Mouse (Mus musculus) heart, embryonic 16.5 days (tissue): Measurements from ENCODE around the gene Npr2. TPM values are rescaled to one million over a fixed set of nuclear protein-coding genes. Genes with fewer than 3 reads are reported as not detected.
A peak's percentile ranks its signal among the peaks of the same experiment; 100 is the strongest.

Source experiments
- ATAC-seq: fragments of 200-750 bp; cut with Nextera tagmentation; replicated peaks from 2 replicates; pipeline ENCODE4 v1.8.0; 2017; ENCODE audit warnings: moderate number of reproducible peaks; ENCODE audit not compliant: insufficient read depth, low FRiP score; ENCODE audit errors: extremely low read depth
- H3K27ac ChIP-seq: fragments of 300-500 bp; sonication (generic); 2 replicates; pipeline ENCODE4 v1.5.1; 2014; ENCODE audit warnings: mild to moderate bottlenecking, low read length, control low read depth, moderate library complexity
- H3K27me3 ChIP-seq: fragments of 300-500 bp; sonication (generic); 2 replicates; pipeline ENCODE4 v1.6.1; 2014; ENCODE audit warnings: low read length, mixed read lengths; ENCODE audit not compliant: control insufficient read depth, insufficient read depth
- H3K36me3 ChIP-seq: fragments of 300-500 bp; sonication (generic); 2 replicates; pipeline ENCODE4 v1.6.1; 2014; ENCODE audit not compliant: control insufficient read depth, insufficient read depth
- H3K4me1 ChIP-seq: fragments of 300-500 bp; sonication (generic); 2 replicates; pipeline ENCODE4 v1.6.1; 2014; ENCODE audit warnings: low read length, mixed read lengths; ENCODE audit not compliant: control insufficient read depth, insufficient read depth
- H3K4me2 ChIP-seq: fragments of 300-500 bp; sonication (generic); 2 replicates; pipeline ENCODE4 v1.6.1; 2014; ENCODE audit warnings: low read depth, mild to moderate bottlenecking, control low read depth, low read length
- H3K4me3 ChIP-seq: fragments of 300-500 bp; sonication (generic); 2 replicates; pipeline ENCODE4 v1.5.1; 2014; ENCODE audit warnings: mild to moderate bottlenecking, control low read depth, low read length
- H3K9ac ChIP-seq: fragments of 300-500 bp; sonication (generic); 2 replicates; pipeline ENCODE4 v1.6.1; 2014; ENCODE audit warnings: low read length, control low read depth
- H3K9me3 ChIP-seq: fragments of 300-500 bp; sonication (generic); replicated peaks from 2 replicates; pipeline ENCODE4 v1.6.1; 2016; ENCODE audit warnings: low read length; ENCODE audit not compliant: control insufficient read depth
- WGBS: fragments of 180-500 bp; shearing (Covaris S2); extraction: QIAGEN DNeasy Blood & Tissue Kit; methylation state at CpG from one replicate; pipeline ENCODE4 v1.1.7; 2014; 5-methylcytosine and 5-hydroxymethylcytosine counted together
- polyA plus RNA-seq: library from polyadenylated mRNA; unstranded; fragments of >200 nt; fragmentation: Nextera tagmentation; extraction: Ambion mirVana; gene quantifications from 2 replicates; pipeline ENCODE4 v1.2.1, GENCODE M21; 2015

The Npr2 gene
- polyA plus RNA-seq, 1 experiment from 2014 or later, result 9.1 TPM

DNA sequence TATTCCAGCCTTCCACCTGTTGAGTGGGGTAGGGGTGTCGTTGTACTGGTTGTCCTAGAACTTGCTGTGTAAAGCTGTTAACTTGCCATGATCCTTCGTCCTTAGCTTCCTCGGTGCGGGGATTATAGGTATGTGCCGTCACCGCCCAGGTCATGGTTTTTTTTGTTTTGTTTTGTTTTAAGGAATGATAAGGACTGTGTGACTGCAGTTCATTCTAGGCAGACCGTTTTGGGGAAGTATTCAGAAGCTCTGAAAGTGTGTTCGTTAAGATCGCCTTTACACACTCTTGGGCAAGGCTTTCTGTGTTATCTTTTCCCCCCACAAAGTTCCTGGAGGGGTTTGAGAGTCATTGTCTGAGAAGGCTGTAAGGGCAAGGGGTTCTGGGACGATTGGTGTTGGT lies 19.2 kb upstream of the Npr2 start:
- no peak overlapping the region for H3K9ac ChIP-seq
- no peak overlapping the region for H3K4me3 ChIP-seq
- H3K27ac ChIP-seq, result no peak overlapping the region
- H3K36me3 ChIP-seq, result no peaks in the 10 kb centered on the region
- ATAC-seq, result no peak
- no peaks in the 10 kb centered on the region for H3K4me1 ChIP-seq
- H3K9me3 ChIP-seq, result no peaks in the 10 kb centered on the region
- no peak overlapping the region for H3K4me2 ChIP-seq
- no peaks in the 10 kb centered on the region; the same call in 1 of the 2 replicates for H3K27me3 ChIP-seq
- 48% methylated on average over 10 of the region's 10 CpGs for WGBS

DNA sequence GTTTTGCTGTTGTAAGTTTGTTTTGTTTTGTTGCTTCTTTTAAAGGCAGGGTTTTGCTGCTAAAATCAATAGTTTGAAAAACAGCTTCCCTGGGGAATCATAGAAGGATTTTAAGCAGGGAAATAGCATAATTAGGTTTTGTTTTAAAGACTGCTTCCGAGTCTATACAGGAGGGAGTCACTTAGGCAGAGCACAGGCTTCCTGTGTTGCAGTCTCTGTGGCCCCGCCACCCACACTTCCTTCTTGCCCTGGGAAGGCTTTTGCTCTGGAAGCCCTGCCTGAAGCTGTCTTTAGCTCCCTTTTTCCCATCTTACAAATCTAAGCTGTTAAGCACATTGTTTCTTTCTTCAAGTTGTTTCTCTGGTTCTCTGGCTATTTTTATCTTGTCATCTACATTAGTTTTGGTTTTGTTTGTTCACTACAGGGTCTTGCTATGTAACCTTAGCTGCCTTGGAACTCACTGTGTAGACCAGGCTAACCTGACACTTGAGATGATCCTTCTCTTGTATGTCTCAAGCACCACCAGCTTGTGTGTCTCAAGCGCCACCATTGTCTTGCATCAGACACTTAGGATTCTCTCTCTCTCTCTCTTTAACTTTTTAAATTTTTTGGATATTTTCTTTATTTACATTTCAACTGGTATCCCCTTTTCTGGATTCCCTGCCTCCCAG lies 18.5 kb upstream of the Npr2 start:
- Histone ChIP-seq H3K27me3 (no peaks in the 10 kb centered on the region; the same call in 1 of the 2 replicates), H3K4me3 (no peak overlapping the region), H3K4me2 (no peak overlapping the region), H3K9ac (no peak overlapping the region), H3K4me1 (no peaks in the 10 kb centered on the region), H3K9me3 (no peaks in the 10 kb centered on the region), H3K36me3 (no peaks in the 10 kb centered on the region), H3K27ac (no peak overlapping the region)
- 53% methylated on average over 3 of the region's 3 CpGs for WGBS
- ATAC-seq, result no peak

DNA sequence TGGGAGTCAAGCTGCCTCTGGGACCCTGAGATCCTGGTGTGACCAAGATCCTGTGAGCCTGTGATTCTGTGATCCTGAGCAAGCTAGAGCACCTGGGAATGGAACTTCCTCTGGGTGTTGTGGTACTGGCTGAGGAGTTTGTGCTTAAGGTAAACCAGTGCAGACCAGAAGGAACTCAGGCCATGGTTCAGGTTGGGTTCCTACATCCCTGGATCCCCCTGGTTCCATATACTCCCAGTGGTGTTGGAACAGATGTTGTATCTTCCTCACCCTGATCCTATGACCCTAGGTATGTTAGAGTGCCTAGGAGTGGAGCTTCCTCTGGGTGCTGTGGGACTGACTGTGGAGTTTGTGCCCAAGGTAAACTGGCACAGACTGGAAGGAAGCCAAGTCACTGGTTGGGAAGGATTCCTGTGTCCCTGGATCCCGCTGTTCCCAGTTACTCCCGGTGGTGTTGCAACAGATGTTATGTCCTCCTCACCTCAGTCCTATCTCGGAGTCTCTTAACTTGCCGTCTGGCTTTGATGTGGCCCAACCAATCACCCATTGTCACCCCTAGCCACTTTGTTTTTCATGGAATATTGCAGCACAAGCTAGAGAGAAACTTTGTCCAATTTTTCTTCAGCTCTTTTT lies 11.5 kb upstream of the Npr2 start:
- Histone ChIP-seq H3K9me3 (peaks cover 9% of the 10 kb centered on the region), H3K4me3 (no peak overlapping the region), H3K4me2 (no peak overlapping the region), H3K27ac (no peak overlapping the region), H3K27me3 (no peaks in the 10 kb centered on the region), H3K4me1 (no peaks in the 10 kb centered on the region), H3K36me3 (no peaks in the 10 kb centered on the region), H3K9ac (no peak overlapping the region)
- no peak for ATAC-seq
- 59% methylated on average over 4 of the region's 4 CpGs for WGBS

DNA sequence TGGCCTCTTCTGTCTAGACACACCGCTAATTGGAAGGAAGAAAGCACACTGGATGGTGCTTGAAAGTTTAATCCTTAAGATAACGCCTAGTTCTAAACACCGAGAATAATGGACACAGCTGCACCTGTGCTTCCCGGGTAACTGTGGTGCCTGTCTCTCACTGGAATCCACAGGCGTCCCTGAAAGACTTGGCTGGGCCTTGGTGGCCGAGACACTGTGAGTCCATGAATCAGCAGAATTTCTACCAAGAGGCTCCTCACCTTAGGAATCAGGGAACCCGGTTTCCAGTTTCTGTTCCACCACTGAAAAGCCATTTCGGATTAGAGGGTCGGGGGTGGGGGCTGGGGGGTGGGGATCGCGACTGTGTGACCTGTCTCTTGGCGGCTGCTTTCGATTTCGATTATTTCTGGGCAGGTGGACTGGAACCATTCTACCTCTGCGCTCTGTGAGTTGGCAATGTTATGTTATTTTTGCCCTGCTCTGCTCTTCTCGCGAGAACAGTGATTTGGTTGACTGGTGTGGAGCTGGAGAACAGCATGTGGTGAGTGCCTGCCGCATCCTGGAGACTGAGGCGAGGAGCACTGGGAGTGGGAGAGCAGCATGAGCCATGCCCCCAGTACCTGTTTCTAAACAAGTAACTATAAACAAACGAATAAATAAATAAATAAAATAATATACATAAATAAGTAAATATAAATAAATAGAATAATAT lies 2.5 kb upstream of the Npr2 start:
- ATAC-seq, result no peak
- Histone ChIP-seq H3K4me2 (peak overlapping the region; percentile 44), H3K27me3 (no peaks in the 10 kb centered on the region), H3K9ac (peak overlapping the region; percentile 40; the same call in 1 of the 2 replicates), H3K4me3 (0 out of 2 replicates have a peak overlapping the region, but pooled peaks have one; percentile 9), H3K36me3 (peaks cover 3% of the 10 kb centered on the region; the same call in 1 of the 2 replicates), H3K27ac (no peak overlapping the region), H3K4me1 (peaks cover 19% of the 10 kb centered on the region), H3K9me3 (peaks cover 10% of the 10 kb centered on the region)
- 34% methylated on average over 20 of the region's 20 CpGs for WGBS

DNA sequence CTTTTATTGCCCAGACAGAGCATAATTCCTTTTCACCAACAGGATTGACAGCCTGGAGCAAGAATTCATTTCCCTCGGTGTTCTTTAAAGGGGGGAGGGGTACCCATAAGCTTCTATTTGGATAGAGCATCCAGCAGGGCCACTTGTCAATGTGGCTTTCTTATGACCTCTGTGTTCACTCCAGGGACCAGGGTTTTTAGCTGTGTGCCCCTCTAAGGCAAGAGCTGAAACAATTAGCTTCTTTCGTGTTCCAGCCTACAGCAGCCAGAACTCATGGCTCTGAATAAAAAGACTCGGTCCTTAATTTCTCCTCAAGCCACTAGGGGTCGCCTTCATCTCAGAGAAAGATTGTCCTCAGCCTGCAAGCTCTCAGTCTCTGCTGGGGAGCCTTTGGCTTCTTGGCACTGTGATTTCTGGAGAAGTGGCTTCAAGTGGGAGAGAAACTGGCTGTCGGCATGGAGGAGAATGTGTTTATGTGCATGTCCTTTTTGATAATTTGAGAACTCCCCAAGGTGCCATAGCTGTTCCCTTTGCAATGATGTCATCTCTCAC lies 1.6 kb upstream of the Npr2 start:
- Histone ChIP-seq H3K27me3 (no peaks in the 10 kb centered on the region), H3K4me1 (peaks cover 19% of the 10 kb centered on the region), H3K4me3 (no peak overlapping the region), H3K9me3 (peaks cover 6% of the 10 kb centered on the region), H3K36me3 (peaks cover 3% of the 10 kb centered on the region; the same call in 1 of the 2 replicates), H3K27ac (peak overlapping the region; percentile 82; the same call in 1 of the 2 replicates), H3K9ac (no peak overlapping the region), H3K4me2 (peak overlapping the region; percentile 31)
- ATAC-seq, result peak; percentile 69; the same call in 1 of the 2 replicates
- WGBS, result 7% methylated on average over 5 of the region's 5 CpGs

DNA sequence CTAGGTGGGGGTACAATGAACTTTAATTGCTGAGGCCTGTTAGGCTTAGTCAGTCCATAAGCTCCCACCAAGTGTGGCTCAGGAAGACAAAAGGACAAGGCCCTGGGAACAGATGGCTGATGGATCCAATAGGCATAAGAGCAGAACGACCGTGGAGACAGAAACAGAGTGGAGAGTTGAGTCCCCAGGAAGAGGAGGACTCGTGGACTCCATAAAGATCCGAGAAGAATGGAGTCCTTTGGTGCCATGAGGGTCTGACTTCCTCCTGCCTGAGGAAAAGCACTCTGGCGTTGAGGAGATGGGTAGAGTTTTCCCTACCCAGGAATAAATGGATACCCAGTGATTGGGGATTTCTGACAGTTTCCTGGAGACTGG lies 1.1 kb upstream of the Npr2 start:
- 30% methylated on average over 5 of the region's 5 CpGs for whole genome bisulfite sequencing
- no peaks in the 10 kb centered on the region for H3K27me3 ChIP-seq
- ATAC-seq, result no peak; the same call in 1 of the 2 replicates
- peak overlapping the region; percentile 70 for H3K4me3 ChIP-seq
- peak overlapping the region; percentile 92 for H3K9ac ChIP-seq
- H3K4me1 ChIP-seq, result peaks cover 23% of the 10 kb centered on the region
- H3K36me3 ChIP-seq, result no peaks in the 10 kb centered on the region
- peak overlapping the region; percentile 82 for H3K27ac ChIP-seq
- H3K9me3 ChIP-seq, result peaks cover under 1% of the 10 kb centered on the region; the same call in 1 of the 2 replicates
- H3K4me2 ChIP-seq, result peak overlapping the region; percentile 71

DNA sequence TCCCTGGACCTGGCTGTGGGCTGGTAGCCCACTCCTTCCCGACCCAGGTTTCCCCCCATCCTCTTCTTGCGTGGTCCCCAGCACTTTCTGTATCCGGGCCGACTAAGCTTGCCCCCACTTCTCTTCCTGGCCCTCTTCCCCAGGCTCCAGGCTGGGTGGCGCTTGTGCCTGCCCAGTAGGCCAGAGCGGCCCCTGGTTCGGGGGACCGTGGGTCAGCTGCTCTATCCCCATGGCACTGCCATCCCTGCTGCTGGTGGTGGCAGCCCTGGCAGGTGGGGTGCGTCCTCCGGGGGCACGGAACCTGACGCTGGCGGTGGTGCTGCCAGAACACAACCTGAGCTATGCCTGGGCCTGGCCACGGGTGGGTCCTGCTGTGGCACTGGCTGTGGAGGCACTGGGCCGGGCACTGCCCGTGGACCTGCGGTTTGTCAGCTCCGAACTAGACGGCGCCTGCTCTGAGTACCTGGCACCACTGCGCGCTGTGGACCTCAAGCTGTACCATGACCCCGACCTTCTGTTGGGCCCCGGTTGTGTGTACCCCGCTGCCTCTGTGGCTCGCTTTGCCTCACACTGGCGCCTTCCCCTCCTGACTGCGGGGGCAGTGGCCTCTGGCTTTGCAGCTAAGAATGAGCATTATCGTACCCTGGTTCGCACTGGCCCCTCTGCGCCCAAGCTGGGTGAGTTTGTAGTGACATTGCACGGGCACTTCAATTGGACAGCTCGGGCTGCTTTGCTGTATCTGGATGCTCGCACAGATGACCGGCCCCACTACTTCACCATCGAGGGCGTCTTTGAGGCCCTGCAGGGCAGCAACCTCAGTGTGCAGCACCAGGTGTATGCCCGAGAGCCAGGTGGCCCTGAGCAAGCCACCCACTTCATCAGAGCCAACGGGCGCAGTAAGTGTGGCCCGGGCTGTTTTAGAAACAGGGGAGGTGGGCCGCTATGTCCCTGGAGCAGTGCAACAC lies 503 bp downstream of the Npr2 start:
- no peaks in the 10 kb centered on the region for H3K36me3 ChIP-seq
- 51% methylated on average over 42 of the region's 42 CpGs for WGBS
- no peaks in the 10 kb centered on the region for H3K27me3 ChIP-seq
- H3K4me2 ChIP-seq, result peak overlapping the region; percentile 71
- H3K4me3 ChIP-seq, result peak overlapping the region; percentile 70
- peaks cover 23% of the 10 kb centered on the region for H3K4me1 ChIP-seq
- H3K27ac ChIP-seq, result no peak overlapping the region; the same call in 1 of the 2 replicates
- no peaks in the 10 kb centered on the region for H3K9me3 ChIP-seq
- H3K9ac ChIP-seq, result peak overlapping the region; percentile 92
- peak; percentile 41 for ATAC-seq

DNA sequence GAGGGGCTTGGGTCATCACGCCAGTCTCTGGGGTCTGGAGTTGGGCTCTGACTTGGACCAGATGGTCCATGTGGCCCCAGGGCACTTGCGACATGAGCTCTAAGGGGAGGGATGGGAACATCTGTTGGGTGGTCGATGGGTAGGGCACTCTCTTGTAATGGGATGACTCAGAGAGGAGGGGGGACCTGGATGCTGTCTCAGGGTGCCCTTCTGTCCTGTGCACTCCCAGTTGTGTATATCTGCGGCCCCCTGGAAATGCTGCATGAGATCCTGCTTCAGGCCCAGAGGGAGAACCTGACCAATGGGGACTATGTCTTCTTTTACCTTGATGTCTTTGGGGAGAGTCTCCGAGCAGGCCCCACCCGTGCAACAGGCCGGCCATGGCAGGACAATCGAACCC lies 1.6 kb downstream of the Npr2 start:
- Histone ChIP-seq H3K4me2 (no peak overlapping the region), H3K9ac (no peak overlapping the region)

More for the DNA sequence above, 1.6 kb downstream of the Npr2 start:
- WGBS, result 87% methylated on average over 8 of the region's 8 CpGs
- no peak overlapping the region for H3K4me3 ChIP-seq
- H3K4me1 ChIP-seq, result peaks cover 23% of the 10 kb centered on the region
- H3K36me3 ChIP-seq, result no peaks in the 10 kb centered on the region
- no peak for ATAC-seq
- no peak overlapping the region for H3K27ac ChIP-seq
- no peaks in the 10 kb centered on the region for H3K9me3 ChIP-seq
- no peaks in the 10 kb centered on the region for H3K27me3 ChIP-seq
